Mouse (Mus musculus) neural tube, embryonic 15.5 days (tissue): Measurements from ENCODE around the gene Srl. TPM values are rescaled to one million over a fixed set of nuclear protein-coding genes. Genes with fewer than 3 reads are reported as not detected.
A peak's percentile ranks its signal among the peaks of the same experiment; 100 is the strongest.
"Not testable (repeated sequence)": the region's sequence is repeated elsewhere in the genome, so short reads cannot be mapped to it uniquely, and the experiment has no call there.

ENCODE experiments used
- ATAC-seq: fragments of 200-750 bp; cut with Nextera tagmentation; 2 replicates; pipeline ENCODE4 v1.8.0; 2017; ENCODE audit warnings: mild to moderate bottlenecking, moderate TSS enrichment, moderate library complexity; ENCODE audit not compliant: low FRiP score
- H3K27ac ChIP-seq: fragments of 300-500 bp; sonication (generic); replicated peaks from 2 replicates; pipeline ENCODE4 v1.5.1; 2015; ENCODE audit warnings: mild to moderate bottlenecking, inconsistent platforms
- H3K27me3 ChIP-seq: fragments of 300-500 bp; sonication (generic); replicated peaks from 2 replicates; pipeline ENCODE4 v1.6.1; 2015; ENCODE audit warnings: inconsistent platforms
- H3K36me3 ChIP-seq: fragments of 300-500 bp; sonication (generic); 2 replicates; pipeline ENCODE4 v1.6.1; 2015; ENCODE audit warnings: inconsistent platforms
- H3K4me1 ChIP-seq: fragments of 300-500 bp; sonication (generic); 2 replicates; pipeline ENCODE4 v1.6.1; 2015; ENCODE audit warnings: inconsistent platforms
- H3K4me2 ChIP-seq: fragments of 300-500 bp; sonication (generic); 2 replicates; pipeline ENCODE4 v1.6.1; 2015; ENCODE audit warnings: inconsistent platforms, mild to moderate bottlenecking, moderate library complexity
- H3K4me3 ChIP-seq: fragments of 300-500 bp; sonication (generic); replicated peaks from 2 replicates; pipeline ENCODE4 v1.5.1; 2015; ENCODE audit warnings: mild to moderate bottlenecking, inconsistent platforms
- H3K9ac ChIP-seq: fragments of 300-500 bp; sonication (generic); replicated peaks from 2 replicates; pipeline ENCODE4 v1.6.1; 2015; ENCODE audit warnings: mild to moderate bottlenecking, inconsistent platforms
- H3K9me3 ChIP-seq: fragments of 300-500 bp; sonication (generic); replicated peaks from 2 replicates; pipeline ENCODE4 v1.6.1; 2016; ENCODE audit warnings: inconsistent platforms
- WGBS: fragments of 180-500 bp; shearing (Covaris S2); methylation state at CpG from one replicate; pipeline ENCODE4 v1.1.7; 2015; ENCODE audit warnings: mixed read lengths; 5-methylcytosine and 5-hydroxymethylcytosine counted together
- polyA plus RNA-seq: library from polyadenylated mRNA; unstranded; fragments of >200 nt; fragmentation: Nextera tagmentation; extraction: Ambion mirVana; gene quantifications from 2 replicates; pipeline ENCODE4 v1.2.1, GENCODE M21; 2015

Gene Srl
- polyA plus RNA-seq, 1 experiment from 2014 or later: 26.3 TPM

- Histone ChIP-seq H3K27ac (no peak overlapping the region), H3K4me2 (no peak overlapping the region), H3K4me3 (no peak overlapping the region), H3K9me3 (no peaks in the 10 kb centered on the region), H3K36me3 (peaks cover 14% of the 10 kb centered on the region; the same call in 1 of the 2 replicates), H3K4me1 (no peaks in the 10 kb centered on the region), H3K27me3 (no peaks in the 10 kb centered on the region), H3K9ac (no peak overlapping the region)
- WGBS: 81% methylated on average over 5 of the region's 5 CpGs
- no peak for ATAC-seq
These were observed 60.9 kb downstream of the Srl start for GRCm38 (mm10) chr16:4480616-4481265.

- Histone ChIP-seq H3K27me3 (no peaks in the 10 kb centered on the region), H3K27ac (no peak overlapping the region), H3K4me3 (no peak overlapping the region), H3K4me1 (peaks cover 8% of the 10 kb centered on the region), H3K36me3 (peaks cover 9% of the 10 kb centered on the region; the same call in 1 of the 2 replicates), H3K9me3 (no peaks in the 10 kb centered on the region), H3K9ac (no peak overlapping the region), H3K4me2 (no peak overlapping the region)
- WGBS: 85% methylated on average over 10 of the region's 10 CpGs
- ATAC-seq: no peak
These were observed 63.9 kb downstream of the Srl start for GRCm38 (mm10) chr16:4477591-4478215.

GRCm38 (mm10) chr16:4474882-4475803, 66.5 kb downstream of the Srl start:
- no peaks in the 10 kb centered on the region for H3K27me3 ChIP-seq
- peak overlapping the region; percentile 67; the same call in 1 of the 2 replicates for H3K27ac ChIP-seq
- no peaks in the 10 kb centered on the region for H3K36me3 ChIP-seq
- H3K4me3 ChIP-seq: peak overlapping the region; percentile 60
- peaks cover 8% of the 10 kb centered on the region for H3K4me1 ChIP-seq
- ATAC-seq: peak; percentile 90
- peak overlapping the region; percentile 85 for H3K4me2 ChIP-seq
- peak overlapping the region; percentile 72 for H3K9ac ChIP-seq
- 16% methylated on average over 42 of the region's 42 CpGs for whole genome bisulfite sequencing
- H3K9me3 ChIP-seq: no peaks in the 10 kb centered on the region

- H3K36me3 ChIP-seq, H3K9me3 ChIP-seq, H3K27me3 ChIP-seq, H3K4me1 ChIP-seq: not testable (repeated sequence)
- Histone ChIP-seq H3K4me3 (peak overlapping the region; percentile 60), H3K9ac (peak overlapping the region; percentile 72), H3K4me2 (peak overlapping the region; percentile 85), H3K27ac (peak overlapping the region; percentile 67; the same call in 1 of the 2 replicates)
- ATAC-seq: peak; percentile 16; the same call in 1 of the 2 replicates
- 74% methylated on average over 10 of the region's 10 CpGs for WGBS
These were observed 67.4 kb downstream of the Srl start for GRCm38 (mm10) chr16:4474040-4474881.

- no peak for ATAC-seq
These were observed 68.4 kb downstream of the Srl start for GRCm38 (mm10) chr16:4473231-4473630.

GRCm38 (mm10) chr16:4472687-4473086, 68.9 kb downstream of the Srl start:
- H3K9me3 ChIP-seq: no peaks in the 10 kb centered on the region
- H3K36me3 ChIP-seq: no peaks in the 10 kb centered on the region
- no peak overlapping the region for H3K9ac ChIP-seq
- no peak for ATAC-seq
- peaks cover 8% of the 10 kb centered on the region for H3K4me1 ChIP-seq
- no peak overlapping the region for H3K4me3 ChIP-seq
- no peak overlapping the region for H3K4me2 ChIP-seq
- no peaks in the 10 kb centered on the region for H3K27me3 ChIP-seq
- no peak overlapping the region for H3K27ac ChIP-seq
- WGBS: 56% methylated on average over 3 of the region's 3 CpGs

More at GRCm38 (mm10) chr16:4473231-4473630, 68.4 kb downstream of the Srl start:
- H3K4me2 ChIP-seq: no peak overlapping the region
- H3K27ac ChIP-seq: no peak overlapping the region
- H3K27me3 ChIP-seq: no peaks in the 10 kb centered on the region
- H3K9ac ChIP-seq: no peak overlapping the region
- 58% methylated on average over 5 of the region's 5 CpGs for WGBS
- no peak overlapping the region for H3K4me3 ChIP-seq
- no peaks in the 10 kb centered on the region for H3K36me3 ChIP-seq
- H3K9me3 ChIP-seq: no peaks in the 10 kb centered on the region
- peaks cover 8% of the 10 kb centered on the region for H3K4me1 ChIP-seq

GRCm38 (mm10) chr16:4469599-4470352, 71.8 kb downstream of the Srl start:
- no peak for ATAC-seq
- Histone ChIP-seq H3K9ac (no peak overlapping the region), H3K36me3 (no peaks in the 10 kb centered on the region), H3K4me3 (no peak overlapping the region), H3K27ac (no peak overlapping the region), H3K4me2 (no peak overlapping the region), H3K9me3 (no peaks in the 10 kb centered on the region), H3K27me3 (no peaks in the 10 kb centered on the region), H3K4me1 (peaks cover 5% of the 10 kb centered on the region)
- WGBS: 67% methylated on average over 10 of the region's 10 CpGs

- 72% methylated on average over 9 of the region's 9 CpGs for WGBS
- no peak overlapping the region for H3K9ac ChIP-seq
- H3K9me3 ChIP-seq: no peaks in the 10 kb centered on the region
- H3K4me1 ChIP-seq: no peaks in the 10 kb centered on the region
- no peak overlapping the region for H3K4me3 ChIP-seq
- H3K4me2 ChIP-seq: no peak overlapping the region
- no peak for ATAC-seq
- H3K27me3 ChIP-seq: no peaks in the 10 kb centered on the region
- H3K36me3 ChIP-seq: no peaks in the 10 kb centered on the region
- H3K27ac ChIP-seq: no peak overlapping the region
These were observed 77.0 kb downstream of the Srl start for GRCm38 (mm10) chr16:4464529-4465089.

GRCm38 (mm10) chr16:4457927-4458326, 83.7 kb downstream of the Srl start:
- H3K27ac ChIP-seq: no peak overlapping the region
- H3K9ac ChIP-seq: no peak overlapping the region
- H3K9me3 ChIP-seq: no peaks in the 10 kb centered on the region
- 87% methylated on average over 3 of the region's 3 CpGs for WGBS
- no peak for ATAC-seq
- H3K4me2 ChIP-seq: no peak overlapping the region
- no peak overlapping the region for H3K4me3 ChIP-seq
- no peaks in the 10 kb centered on the region for H3K36me3 ChIP-seq
- no peaks in the 10 kb centered on the region for H3K4me1 ChIP-seq
- H3K27me3 ChIP-seq: no peaks in the 10 kb centered on the region

- H3K9ac ChIP-seq: no peak overlapping the region
- no peak for ATAC-seq
- no peaks in the 10 kb centered on the region for H3K9me3 ChIP-seq
- H3K27me3 ChIP-seq: no peaks in the 10 kb centered on the region
- WGBS: 84% methylated on average over 5 of the region's 5 CpGs
- no peaks in the 10 kb centered on the region for H3K36me3 ChIP-seq
- no peak overlapping the region for H3K4me3 ChIP-seq
- no peaks in the 10 kb centered on the region for H3K4me1 ChIP-seq
- no peak overlapping the region for H3K27ac ChIP-seq
- H3K4me2 ChIP-seq: no peak overlapping the region
These were observed 85.2 kb downstream of the Srl start for GRCm38 (mm10) chr16:4456391-4456790.
